Mouse (Mus musculus) naive thymus-derived CD4-positive, alpha-beta T cell, adult 2 months (primary cell): ENCODE results near the gene B3galnt1.

Experiments used
- DNase-seq: peaks from one replicate; pipeline ENCODE4 v3.0.0-alpha.2; 2011; ENCODE audit warnings: low read depth

B3galnt1 gene

DNA sequence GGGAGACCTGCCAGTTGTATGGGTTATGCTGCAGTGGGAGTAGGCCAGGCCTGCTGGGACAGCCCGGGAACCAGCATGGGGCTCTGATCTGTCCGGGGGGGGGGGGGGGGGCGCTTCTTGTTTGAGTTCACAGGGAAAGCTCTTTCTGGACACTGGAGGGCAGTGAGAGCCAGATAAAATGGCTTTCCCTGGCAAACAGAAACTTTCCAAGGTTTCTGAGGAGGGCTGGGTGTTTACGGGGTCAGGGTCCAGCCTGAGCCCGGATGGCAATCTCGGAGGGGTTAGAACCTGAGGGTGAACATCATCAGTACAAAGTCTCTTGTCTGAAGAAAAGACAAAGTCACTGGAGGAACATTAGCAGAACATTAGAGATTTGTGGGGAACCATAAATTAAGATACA is 35.4 kb downstream of the B3galnt1 start:
- DNase-seq, result no peak

- no peak for DNase-seq
Measured at GRCm38 (mm10) chr3:69561686-69562085, 37.1 kb downstream of the B3galnt1 start.

GRCm38 (mm10) chr3:69559975-69560330 is 38.8 kb downstream of the B3galnt1 start:
- DNase-seq, result no peak

- DNase-seq, result no peak
Measured at GRCm38 (mm10) chr3:69559316-69559974, 39.3 kb downstream of the B3galnt1 start.

DNA sequence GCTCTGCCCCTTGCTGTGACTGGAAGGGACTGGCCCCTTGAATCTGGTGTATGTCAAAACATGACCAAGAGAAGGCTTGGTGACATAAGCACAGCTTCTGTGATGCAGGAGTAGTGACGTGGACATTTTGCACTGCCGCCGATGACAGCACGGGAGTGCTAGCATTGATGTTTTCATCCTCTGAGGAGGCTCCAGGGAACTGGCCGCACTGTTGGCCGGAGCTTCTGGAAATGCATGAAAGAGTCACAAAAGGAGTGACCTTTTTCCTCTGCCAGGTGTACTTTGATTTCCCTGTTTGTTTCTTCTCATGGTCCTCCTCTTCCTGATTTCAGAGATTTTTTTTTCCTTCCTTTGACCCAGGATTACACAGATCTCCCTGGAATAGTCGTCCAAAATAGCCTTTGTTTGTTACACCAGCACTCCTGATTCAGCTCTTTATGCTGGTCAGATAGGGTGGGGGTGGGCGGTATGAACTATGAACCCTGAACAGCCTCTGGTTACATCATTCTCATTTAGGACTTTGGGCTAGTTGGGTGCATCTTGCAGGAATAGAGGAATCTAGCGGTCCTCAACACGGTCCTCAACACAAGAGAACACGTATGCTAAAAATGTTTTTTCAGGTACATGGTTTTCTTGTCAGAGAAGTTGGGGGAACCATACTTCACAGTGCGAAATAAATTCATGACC is 42.5 kb downstream of the B3galnt1 start:
- no peak for DNase-seq

DNA sequence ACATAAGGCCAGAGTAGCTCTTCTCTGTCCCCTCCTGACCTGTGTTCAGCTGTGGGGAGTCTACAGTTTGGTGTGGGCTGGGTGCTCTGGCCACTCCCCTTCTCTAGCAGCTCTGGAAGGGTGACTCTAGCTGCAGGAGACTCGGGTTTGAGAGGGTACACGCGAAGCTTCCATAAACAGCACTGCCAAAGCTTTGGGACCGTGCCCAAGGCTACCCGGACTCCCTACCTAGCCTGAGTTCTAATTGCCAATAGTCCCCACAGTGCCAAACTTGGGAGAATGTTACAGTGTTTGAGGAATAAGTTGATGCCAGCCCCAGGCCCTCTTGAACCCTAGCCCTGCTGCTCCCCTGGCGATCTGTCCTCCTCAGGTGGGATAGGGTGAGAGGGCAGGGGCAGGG is 43.2 kb downstream of the B3galnt1 start:
- DNase-seq, result no peak

DNA sequence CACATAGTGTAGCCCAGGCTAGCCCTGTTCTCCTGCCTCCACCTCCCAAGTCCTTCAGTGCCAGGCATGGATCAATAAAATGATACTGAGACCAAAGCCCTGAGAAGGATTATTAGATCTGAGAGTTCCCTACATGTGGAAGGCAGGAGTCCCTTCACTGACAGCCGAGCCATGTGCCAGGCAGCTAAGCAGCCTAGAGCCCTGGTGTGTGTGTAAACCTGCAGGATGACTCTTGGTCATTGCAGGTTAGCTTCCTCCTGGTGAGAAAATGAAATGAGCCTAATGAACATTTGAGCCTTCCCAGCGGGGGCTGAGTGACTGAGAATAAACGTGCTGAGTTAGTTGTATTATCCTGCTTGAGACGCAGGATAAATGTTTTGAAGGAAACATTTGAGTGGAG is 49.2 kb downstream of the B3galnt1 start:
- DNase-seq, result no peak

DNA sequence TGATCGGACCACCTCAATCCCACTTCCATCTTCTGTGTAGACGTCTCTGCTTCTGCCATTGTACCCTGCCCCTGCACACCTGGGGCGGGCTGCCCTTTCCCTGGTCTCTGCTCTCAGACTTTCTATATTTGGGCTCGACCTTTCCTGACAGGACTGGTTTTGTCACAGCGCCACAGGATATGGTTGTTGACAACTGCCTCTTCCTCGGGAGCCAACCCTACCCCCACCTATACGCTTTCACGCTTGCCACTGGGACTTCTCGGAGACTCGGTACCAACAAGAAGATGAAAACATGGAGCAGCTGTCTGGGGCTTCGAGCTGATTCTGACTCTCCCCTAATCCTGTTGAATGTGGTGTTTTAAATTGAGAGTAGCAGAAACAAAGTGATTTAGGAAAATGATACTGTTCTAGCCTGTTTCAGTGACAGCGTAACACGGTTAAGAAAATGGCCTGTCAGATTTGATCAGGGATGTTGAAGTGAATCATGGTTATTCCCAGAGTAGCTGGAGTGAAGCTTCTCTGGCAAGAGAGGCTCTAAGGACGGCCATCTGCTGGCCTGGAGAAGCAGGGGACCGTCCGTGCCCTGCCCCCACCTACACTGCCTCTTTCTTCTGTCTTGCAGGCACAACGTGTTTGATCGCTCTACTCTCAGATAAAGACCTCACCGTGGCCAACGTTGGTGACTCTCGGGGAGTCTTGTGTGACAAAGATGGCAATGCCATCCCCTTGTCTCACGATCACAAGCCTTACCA is 49.9 kb downstream of the B3galnt1 start:
- no peak for DNase-seq

DNA sequence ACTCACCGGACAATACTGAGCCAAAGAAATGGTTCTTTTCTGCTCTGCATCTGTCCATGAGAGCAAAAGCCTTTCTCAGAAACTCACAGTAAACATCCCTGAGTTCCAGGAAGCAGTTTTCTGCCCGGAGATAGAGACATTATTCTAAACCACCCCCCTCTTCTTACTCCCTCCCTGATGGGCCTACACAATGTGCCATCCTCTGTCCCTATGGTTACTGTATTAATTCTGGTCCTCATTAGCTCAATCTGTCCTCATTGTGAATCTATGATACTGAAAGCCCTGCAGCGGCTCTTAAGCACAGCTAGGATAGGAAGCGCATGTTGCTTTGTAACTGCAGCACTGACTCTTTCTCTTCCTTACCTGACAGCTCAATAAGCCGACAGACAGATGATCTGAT is 53.7 kb downstream of the B3galnt1 start:
- no peak for DNase-seq

DNA sequence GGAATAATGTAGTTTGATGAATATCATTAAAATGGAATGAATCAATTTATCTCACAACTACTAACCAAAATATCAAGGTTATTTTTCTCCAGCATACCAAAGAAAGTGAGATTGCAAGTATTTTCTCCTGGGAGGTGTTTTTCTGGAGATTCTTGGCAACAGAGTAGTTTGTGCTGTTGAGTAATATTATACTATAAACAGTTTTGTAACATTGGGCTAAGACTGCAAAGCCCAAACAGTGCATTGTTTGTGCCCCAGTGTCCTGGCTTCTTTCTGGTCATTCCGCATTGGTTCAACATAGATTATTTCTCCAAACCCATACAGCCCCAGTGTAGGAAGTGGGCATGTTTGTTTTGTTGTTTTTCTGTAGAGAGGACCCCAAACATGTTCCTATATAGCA is 55.0 kb downstream of the B3galnt1 start:
- no peak for DNase-seq

GRCm38 (mm10) chr3:69542962-69543361 is 55.8 kb downstream of the B3galnt1 start:
- DNase-seq, result no peak

DNA sequence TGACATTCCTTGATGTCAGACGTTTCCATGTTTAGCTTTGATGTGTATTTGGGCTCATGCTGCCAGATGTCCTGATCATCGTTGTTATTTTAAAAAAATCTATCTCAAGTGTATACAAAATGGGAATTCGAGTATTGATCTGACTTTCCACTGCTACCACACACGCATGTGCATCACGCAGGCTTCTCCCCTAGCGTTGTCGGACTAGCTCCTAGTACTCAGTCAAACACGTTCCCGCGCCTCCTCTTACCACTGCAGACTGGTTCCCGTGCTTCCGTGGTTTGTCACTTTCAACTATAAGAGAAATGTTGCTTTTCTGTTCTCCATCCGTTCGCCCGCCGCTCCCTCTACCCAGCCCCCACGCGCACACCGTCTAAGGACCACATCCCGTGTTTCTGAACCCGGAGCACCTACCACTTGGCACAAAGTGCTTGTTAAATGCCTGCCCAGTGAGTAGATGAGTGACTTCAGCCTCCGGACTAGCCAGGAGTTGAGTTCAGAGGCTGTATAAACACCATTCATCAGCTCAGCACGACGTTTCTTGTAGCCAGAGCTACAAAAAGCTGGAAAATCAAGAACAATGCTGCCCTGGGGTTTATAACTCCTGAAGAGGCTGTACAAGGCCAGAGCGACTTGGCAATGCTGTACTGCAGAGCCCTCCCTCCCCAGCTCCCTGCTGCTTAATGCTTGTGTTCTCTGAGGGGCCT is 62.7 kb downstream of the B3galnt1 start:
- no peak for DNase-seq

DNA sequence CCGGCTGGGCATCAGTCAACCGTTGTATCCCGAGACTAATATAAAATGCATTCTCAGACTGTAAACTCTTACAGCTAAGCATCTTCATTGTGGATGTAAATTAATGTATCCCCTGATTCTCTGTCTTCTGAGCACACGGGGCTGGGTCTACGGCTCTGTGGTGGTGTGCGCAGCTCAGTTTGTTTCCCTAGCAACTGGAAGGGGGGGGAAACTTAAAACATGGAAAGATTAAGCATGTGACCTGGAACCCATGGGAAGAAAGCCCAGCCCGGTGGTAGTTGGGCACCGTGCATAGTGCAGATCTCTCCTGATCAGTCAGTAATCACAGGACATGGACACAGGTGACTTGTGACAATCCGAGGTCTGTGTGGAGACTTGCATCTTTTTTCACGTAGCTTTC is 63.3 kb downstream of the B3galnt1 start:
- no peak for DNase-seq

- no peak for DNase-seq
Measured at GRCm38 (mm10) chr3:69532687-69533086, 66.1 kb downstream of the B3galnt1 start.

DNA sequence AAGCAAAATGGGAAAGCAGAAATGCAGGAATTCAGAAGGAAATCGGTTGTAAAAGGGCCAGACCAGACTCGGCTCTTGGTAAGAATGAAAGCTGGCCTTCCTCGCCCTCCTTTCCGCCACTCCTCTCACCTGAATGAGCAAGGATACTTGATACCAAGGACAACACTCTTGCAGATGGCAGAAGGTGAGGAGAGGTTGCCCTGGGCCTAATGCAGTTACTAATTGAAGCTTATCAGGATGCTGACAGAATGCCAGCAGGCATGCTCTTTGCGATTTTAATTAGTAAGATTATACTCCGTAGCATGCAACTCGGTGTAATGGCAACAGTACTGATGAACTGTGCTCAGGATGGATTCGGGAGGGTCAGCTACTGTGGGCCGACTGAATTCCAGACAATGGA is 67.2 kb downstream of the B3galnt1 start:
- DNase-seq, result no peak

GRCm38 (mm10) chr3:69529576-69529975 is 69.2 kb downstream of the B3galnt1 start:
- no peak for DNase-seq

- DNase-seq, result no peak
Measured at GRCm38 (mm10) chr3:69527384-69527783, 71.4 kb downstream of the B3galnt1 start.

- DNase-seq, result no peak
Measured at GRCm38 (mm10) chr3:69525072-69525529, 73.7 kb downstream of the B3galnt1 start.

GRCm38 (mm10) chr3:69524356-69525071 is 74.2 kb downstream of the B3galnt1 start:
- no peak for DNase-seq
